Mouse (Mus musculus): ENCODE data around the gene Srsy. TPM values are rescaled to one million over a fixed set of nuclear protein-coding genes. Genes with fewer than 3 reads are reported as not detected.
"Not testable (repeated sequence)": the region's sequence is repeated elsewhere in the genome, so short reads cannot be mapped to it uniquely, and the experiment has no call there.

The Srsy gene
- not detected for total RNA-seq (2021)

- DNase-seq; intact Hi-C loops (cut with DNase I): not testable (repeated sequence)
Observed at GRCm38 (mm10) chrY:17937230-17937629, at the start of gene Srsy. Gene Srsy (minus strand): TSS chrY:17937330.

Other genes with a start within 250 kb of the Srsy start
- not detected for gene Gm21904, start 91.1 kb downstream of the Srsy start, total RNA-seq (2021)
- not detected for gene Gm20772, start 62.6 kb downstream of the Srsy start, total RNA-seq (2021)
- gene Gm20831, start 62.6 kb downstream of the Srsy start, total RNA-seq (2021), result not detected
- gene Gm21764, start 124.5 kb upstream of the Srsy start, total RNA-seq (2021), result not detected
- not detected for gene Ssty1, start 151.8 kb upstream of the Srsy start, total RNA-seq (2021)

Data from heart, postnatal 10 days (tissue).